Mouse (Mus musculus) midbrain, embryonic 11.5 days (tissue): ENCODE results near the gene Fam171a1. TPM values are rescaled to one million over a fixed set of nuclear protein-coding genes. Genes with fewer than 3 reads are reported as not detected.

Source experiments
- ATAC-seq: fragments of 200-750 bp; cut with Nextera tagmentation; 2 replicates; pipeline ENCODE4 v1.8.0; 2017; ENCODE audit warnings: moderate TSS enrichment, moderate library complexity; ENCODE audit not compliant: low FRiP score
- DNase-seq: peaks from one replicate; pipeline ENCODE4 v3.0.0; 2015; ENCODE audit warnings: low spot score; ENCODE audit errors: missing footprints
- H3K27ac ChIP-seq: fragments of 300-500 bp; sonication (generic); 2 replicates; pipeline ENCODE4 v1.5.1; 2014; ENCODE audit warnings: low read depth, low read length
- H3K27me3 ChIP-seq: fragments of 300-500 bp; sonication (generic); 2 replicates; pipeline ENCODE4 v1.6.1; 2014; ENCODE audit warnings: mild to moderate bottlenecking, low read length, moderate library complexity, mixed read lengths; ENCODE audit not compliant: control insufficient read depth, insufficient read depth
- H3K36me3 ChIP-seq: fragments of 300-500 bp; sonication (generic); 2 replicates; pipeline ENCODE4 v1.6.1; 2014; ENCODE audit warnings: mild to moderate bottlenecking, low read length, moderate library complexity, mixed read lengths; ENCODE audit not compliant: control insufficient read depth, insufficient read depth
- H3K4me1 ChIP-seq: fragments of 300-500 bp; sonication (generic); 2 replicates; pipeline ENCODE4 v1.6.1; 2014; ENCODE audit warnings: low read length; ENCODE audit not compliant: control insufficient read depth, insufficient read depth
- H3K4me2 ChIP-seq: fragments of 300-500 bp; sonication (generic); 2 replicates; pipeline ENCODE4 v1.6.1; 2014; ENCODE audit warnings: mild to moderate bottlenecking, moderate library complexity
- H3K4me3 ChIP-seq: fragments of 300-500 bp; sonication (generic); 2 replicates; pipeline ENCODE4 v1.5.1; 2014; ENCODE audit warnings: low read depth, low read length
- H3K9ac ChIP-seq: fragments of 300-500 bp; sonication (generic); 2 replicates; pipeline ENCODE4 v1.6.1; 2014; ENCODE audit warnings: low read length
- H3K9me3 ChIP-seq: fragments of 300-500 bp; sonication (generic); 2 replicates; pipeline ENCODE4 v1.6.1; 2016; ENCODE audit warnings: low read length; ENCODE audit not compliant: control insufficient read depth
- WGBS: fragments of 180-500 bp; shearing (Covaris S2); extraction: QIAGEN DNeasy Blood & Tissue Kit; methylation state at CpG from one replicate; pipeline ENCODE4 v1.1.7; 2014; 5-methylcytosine and 5-hydroxymethylcytosine counted together
- polyA plus RNA-seq: library from polyadenylated mRNA; unstranded; fragments of >200 nt; fragmentation: Nextera tagmentation; extraction: Ambion mirVana; gene quantifications from 2 replicates; pipeline ENCODE4 v1.2.1, GENCODE M21; 2014

Fam171a1 gene
- polyA plus RNA-seq, 1 experiment from 2014 or later = 45.8 TPM

- no peaks in the 10 kb centered on the region for H3K27me3 ChIP-seq
- WGBS = 93% methylated on average over 5 of the region's 5 CpGs
- no peak overlapping the region for H3K4me3 ChIP-seq
- no peaks in the 10 kb centered on the region for H3K9me3 ChIP-seq
- DNase-seq (no peak), ATAC-seq (no peak)
- H3K27ac ChIP-seq = no peak overlapping the region
- no peak overlapping the region for H3K4me2 ChIP-seq
- peaks cover 7% of the 10 kb centered on the region for H3K4me1 ChIP-seq
- no peaks in the 10 kb centered on the region for H3K36me3 ChIP-seq
- no peak overlapping the region for H3K9ac ChIP-seq
Observed at GRCm38 (mm10) chr2:3144291-3144690, 30.3 kb downstream of the Fam171a1 start.

GRCm38 (mm10) chr2:3147550-3148157, 33.6 kb downstream of the Fam171a1 start:
- no peak overlapping the region for H3K27ac ChIP-seq
- H3K36me3 ChIP-seq = no peaks in the 10 kb centered on the region
- H3K4me1 ChIP-seq = peaks cover 2% of the 10 kb centered on the region; the same call in 1 of the 2 replicates
- no peaks in the 10 kb centered on the region for H3K9me3 ChIP-seq
- no peak overlapping the region for H3K4me3 ChIP-seq
- DNase-seq (no peak), ATAC-seq (no peak)
- no peaks in the 10 kb centered on the region for H3K27me3 ChIP-seq
- no peak overlapping the region for H3K4me2 ChIP-seq
- 87% methylated on average over 6 of the region's 6 CpGs for WGBS
- no peak overlapping the region for H3K9ac ChIP-seq

- H3K9ac ChIP-seq = no peak overlapping the region
- H3K9me3 ChIP-seq = no peaks in the 10 kb centered on the region
- no peak overlapping the region for H3K27ac ChIP-seq
- no peak overlapping the region for H3K4me2 ChIP-seq
- H3K4me1 ChIP-seq = peaks cover 2% of the 10 kb centered on the region; the same call in 1 of the 2 replicates
- no peaks in the 10 kb centered on the region for H3K36me3 ChIP-seq
- ATAC-seq = no peak
- WGBS = 94% methylated on average over 8 of the region's 8 CpGs
- no peak for DNase-seq
- no peak overlapping the region for H3K4me3 ChIP-seq
- H3K27me3 ChIP-seq = no peaks in the 10 kb centered on the region
Observed at GRCm38 (mm10) chr2:3148731-3149130, 34.7 kb downstream of the Fam171a1 start.

GRCm38 (mm10) chr2:3150324-3150723, 36.3 kb downstream of the Fam171a1 start:
- Histone ChIP-seq H3K9ac (no peak overlapping the region), H3K9me3 (no peaks in the 10 kb centered on the region), H3K36me3 (no peaks in the 10 kb centered on the region), H3K4me2 (no peak overlapping the region), H3K27ac (no peak overlapping the region), H3K27me3 (no peaks in the 10 kb centered on the region), H3K4me1 (peaks cover 2% of the 10 kb centered on the region; the same call in 1 of the 2 replicates), H3K4me3 (no peak overlapping the region)
- WGBS = 89% methylated on average over 5 of the region's 5 CpGs
- ATAC-seq (no peak), DNase-seq (no peak)

GRCm38 (mm10) chr2:3151336-3151735, 37.3 kb downstream of the Fam171a1 start:
- 71% methylated on average over 3 of the region's 3 CpGs for WGBS
- ATAC-seq = peak; percentile 81; the same call in 1 of the 2 replicates

GRCm38 (mm10) chr2:3154091-3154665, 40.2 kb downstream of the Fam171a1 start:
- no peaks in the 10 kb centered on the region for H3K9me3 ChIP-seq
- H3K9ac ChIP-seq = no peak overlapping the region
- WGBS = 87% methylated on average over 1 of the region's 1 CpGs
- ATAC-seq = no peak
- H3K27me3 ChIP-seq = no peaks in the 10 kb centered on the region
- DNase-seq = no peak
- H3K27ac ChIP-seq = no peak overlapping the region
- peaks cover 2% of the 10 kb centered on the region; the same call in 1 of the 2 replicates for H3K4me1 ChIP-seq
- H3K36me3 ChIP-seq = no peaks in the 10 kb centered on the region
- no peak overlapping the region for H3K4me2 ChIP-seq
- H3K4me3 ChIP-seq = no peak overlapping the region

More at GRCm38 (mm10) chr2:3151336-3151735, 37.3 kb downstream of the Fam171a1 start:
- Histone ChIP-seq H3K27ac (no peak overlapping the region), H3K9me3 (no peaks in the 10 kb centered on the region), H3K27me3 (no peaks in the 10 kb centered on the region), H3K4me1 (peaks cover 2% of the 10 kb centered on the region; the same call in 1 of the 2 replicates), H3K4me2 (no peak overlapping the region), H3K4me3 (no peak overlapping the region), H3K36me3 (no peaks in the 10 kb centered on the region), H3K9ac (no peak overlapping the region)
- no peak for DNase-seq

GRCm38 (mm10) chr2:3154986-3155385, 41.0 kb downstream of the Fam171a1 start:
- no peak for ATAC-seq
- Histone ChIP-seq H3K4me2 (no peak overlapping the region), H3K4me1 (peaks cover 2% of the 10 kb centered on the region; the same call in 1 of the 2 replicates), H3K27me3 (no peaks in the 10 kb centered on the region), H3K9me3 (no peaks in the 10 kb centered on the region), H3K4me3 (no peak overlapping the region), H3K9ac (no peak overlapping the region), H3K27ac (no peak overlapping the region), H3K36me3 (no peaks in the 10 kb centered on the region)
- WGBS = 82% methylated on average over 2 of the region's 2 CpGs
- no peak for DNase-seq

- H3K36me3 ChIP-seq = no peaks in the 10 kb centered on the region
- no peaks in the 10 kb centered on the region for H3K4me1 ChIP-seq
- no peaks in the 10 kb centered on the region for H3K9me3 ChIP-seq
- no peak overlapping the region for H3K9ac ChIP-seq
- ATAC-seq (no peak), DNase-seq (no peak)
- no peak overlapping the region for H3K4me2 ChIP-seq
- H3K27me3 ChIP-seq = no peaks in the 10 kb centered on the region
- 81% methylated on average over 3 of the region's 3 CpGs for WGBS
- no peak overlapping the region for H3K27ac ChIP-seq
- no peak overlapping the region for H3K4me3 ChIP-seq
Observed at GRCm38 (mm10) chr2:3157030-3157429, 43.0 kb downstream of the Fam171a1 start.

GRCm38 (mm10) chr2:3157661-3158344, 43.8 kb downstream of the Fam171a1 start:
- Histone ChIP-seq H3K4me1 (no peaks in the 10 kb centered on the region), H3K27ac (no peak overlapping the region), H3K9me3 (no peaks in the 10 kb centered on the region), H3K4me2 (no peak overlapping the region), H3K36me3 (no peaks in the 10 kb centered on the region), H3K9ac (no peak overlapping the region), H3K27me3 (no peaks in the 10 kb centered on the region), H3K4me3 (no peak overlapping the region)
- WGBS = 87% methylated on average over 10 of the region's 10 CpGs
- ATAC-seq (no peak), DNase-seq (no peak)
